Mouse (Mus musculus): ENCODE measurements around the gene Mfsd4a.

DNA sequence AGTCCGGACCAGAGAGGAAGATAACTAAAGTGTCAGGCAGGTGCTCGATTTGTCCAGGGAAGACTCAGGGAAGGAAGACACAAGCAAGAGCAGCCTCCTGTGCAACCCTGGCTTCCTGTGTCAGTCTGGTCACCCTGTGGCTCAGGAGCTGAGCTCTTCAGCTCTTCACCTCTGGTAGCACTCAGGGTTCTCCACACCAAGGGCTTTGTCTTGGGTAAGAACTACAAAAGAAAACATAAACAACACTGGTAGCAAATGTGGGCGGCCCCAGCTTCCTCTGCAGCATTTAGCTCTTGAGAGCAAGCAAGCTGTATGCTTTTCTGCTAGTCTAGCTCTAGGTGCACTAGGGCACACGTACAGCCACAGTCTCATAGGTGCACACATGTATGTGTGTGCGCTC lies 29.1 kb downstream of the Mfsd4a start:
- no peak for TF ChIP-seq POLR2A (IDR thresholded peaks at IDR 0.05; ENCODE audit: borderline replicate concordance, low read depth, low read length)
- TF ChIP-seq CTCF (IDR thresholded peaks at IDR 0.05; ENCODE audit: low read depth, low read length), result no peak
